Mouse (Mus musculus) kidney, adult 2 months (tissue): ENCODE measurements at regions not wholly inside any gene's neighbourhood (a gene's known extent, or its start where the extent isn't known, plus 50 kb on each side); places are given as distances from the start of the nearest gene placed in this dataset.

Source experiments
- DNase-seq: peaks from one replicate; pipeline ENCODE4 v3.0.0; 2021
- H3K27ac ChIP-seq: fragments of 200-500 bp; 2 replicates; pipeline ENCODE4 v1.5.1; 2012; ENCODE audit warnings: low read depth, low read length, control low read depth, inconsistent platforms; ENCODE audit not compliant: insufficient read depth
- H3K27me3 ChIP-seq: fragments of 200-500 bp; replicated peaks from 2 replicates; pipeline ENCODE4 v1.6.1; 2012; ENCODE audit warnings: mild to moderate bottlenecking, moderate library complexity, low read length, inconsistent platforms; ENCODE audit not compliant: control insufficient read depth, insufficient read depth
- H3K36me3 ChIP-seq: fragments of 200-500 bp; 2 replicates; pipeline ENCODE4 v1.6.1; 2012; ENCODE audit warnings: mild to moderate bottlenecking, moderate library complexity, low read length, inconsistent platforms; ENCODE audit not compliant: control insufficient read depth, insufficient read depth
- H3K4me1 ChIP-seq: fragments of 200-500 bp; 2 replicates; pipeline ENCODE4 v1.6.1; 2011; ENCODE audit warnings: low read length; ENCODE audit not compliant: control insufficient read depth, insufficient read depth
- H3K4me3 ChIP-seq: fragments of 200-500 bp; 2 replicates; pipeline ENCODE4 v1.5.1; 2011; ENCODE audit warnings: mild to moderate bottlenecking, low read depth, low read length, control low read depth; ENCODE audit not compliant: insufficient read depth
- CTCF ChIP-seq: fragments of 200-500 bp; conservative IDR thresholded peaks from 2 replicates; pipeline ENCODE4 v1.5.1; 2011; ENCODE audit warnings: low read depth, mild to moderate bottlenecking, control low read depth, low read length, moderate library complexity, mixed read lengths; ENCODE audit not compliant: insufficient read depth, insufficient read length
- POLR2A ChIP-seq: fragments of 200-500 bp; IDR thresholded peaks from one replicate; pipeline ENCODE4 v1.6.1; 2011; ENCODE audit warnings: low read depth, low read length, control low read depth
- WGBS: fragments of 180-500 bp; shearing (Covaris S2); methylation state at CpG from one replicate; pipeline ENCODE4 v1.1.7; 2018; 5-methylcytosine and 5-hydroxymethylcytosine counted together

GRCm38 (mm10) chr12:110169261-110169660 lies 109.6 kb upstream of the Dio3 start:
- Histone ChIP-seq H3K27me3 (no peaks in the 10 kb centered on the region), H3K4me1 (no peaks in the 10 kb centered on the region), H3K36me3 (no peaks in the 10 kb centered on the region), H3K4me3 (no peak overlapping the region), H3K27ac (no peak overlapping the region)
- TF ChIP-seq CTCF (no peak), POLR2A (no peak)
- no peak for DNase-seq
- 80% methylated on average over 1 of the region's 1 CpGs for WGBS

- Histone ChIP-seq H3K4me3 (no peak overlapping the region), H3K27ac (no peak overlapping the region), H3K36me3 (no peaks in the 10 kb centered on the region), H3K4me1 (no peaks in the 10 kb centered on the region), H3K27me3 (no peaks in the 10 kb centered on the region)
- 90% methylated on average over 8 of the region's 8 CpGs for WGBS
- no peak for TF ChIP-seq POLR2A
- no peak for TF ChIP-seq CTCF
- DNase-seq = no peak
Observed at GRCm38 (mm10) chr12:110170496-110170895, 108.4 kb upstream of the Dio3 start.

- Histone ChIP-seq H3K27me3 (no peaks in the 10 kb centered on the region), H3K27ac (no peak overlapping the region), H3K36me3 (no peaks in the 10 kb centered on the region), H3K4me1 (no peaks in the 10 kb centered on the region), H3K4me3 (no peak overlapping the region)
- DNase-seq = no peak
- TF ChIP-seq CTCF (no peak), POLR2A (no peak)
- WGBS = 64% methylated on average over 2 of the region's 2 CpGs
Observed at GRCm38 (mm10) chr12:110177826-110178225, 101.0 kb upstream of the Dio3 start.

- no peak for TF ChIP-seq CTCF
- TF ChIP-seq POLR2A = no peak
- no peak overlapping the region for H3K27ac ChIP-seq
- no peaks in the 10 kb centered on the region for H3K36me3 ChIP-seq
- H3K4me3 ChIP-seq = no peak overlapping the region
- H3K4me1 ChIP-seq = no peaks in the 10 kb centered on the region
- peaks cover 3% of the 10 kb centered on the region for H3K27me3 ChIP-seq
- DNase-seq = no peak
- WGBS = 79% methylated on average over 6 of the region's 6 CpGs
Observed at GRCm38 (mm10) chr12:110183473-110183872, 95.4 kb upstream of the Dio3 start.

- Histone ChIP-seq H3K36me3 (no peaks in the 10 kb centered on the region), H3K4me3 (no peak overlapping the region), H3K27ac (no peak overlapping the region), H3K27me3 (peaks cover 3% of the 10 kb centered on the region), H3K4me1 (no peaks in the 10 kb centered on the region)
- WGBS = 75% methylated on average over 8 of the region's 9 CpGs
- no peak for DNase-seq
- no peak for TF ChIP-seq POLR2A
- no peak for TF ChIP-seq CTCF
Observed at GRCm38 (mm10) chr12:110185399-110185798, 93.5 kb upstream of the Dio3 start.

- peaks cover 3% of the 10 kb centered on the region for H3K27me3 ChIP-seq
- 69% methylated on average over 3 of the region's 3 CpGs for WGBS
- H3K4me3 ChIP-seq = no peak overlapping the region
- H3K36me3 ChIP-seq = no peaks in the 10 kb centered on the region
- DNase-seq = no peak
- H3K4me1 ChIP-seq = no peaks in the 10 kb centered on the region
- H3K27ac ChIP-seq = no peak overlapping the region
- TF ChIP-seq CTCF = no peak
- no peak for TF ChIP-seq POLR2A
Observed at GRCm38 (mm10) chr12:110186381-110186780, 92.5 kb upstream of the Dio3 start.

- TF ChIP-seq CTCF (no peak), POLR2A (no peak)
Observed at GRCm38 (mm10) chr12:110186911-110187245, 92.0 kb upstream of the Dio3 start.

More at GRCm38 (mm10) chr12:110186911-110187245, 92.0 kb upstream of the Dio3 start:
- 50% methylated on average over 10 of the region's 10 CpGs for WGBS
- H3K36me3 ChIP-seq = no peaks in the 10 kb centered on the region
- DNase-seq = no peak
- H3K4me3 ChIP-seq = no peak overlapping the region
- peaks cover 3% of the 10 kb centered on the region for H3K27me3 ChIP-seq
- H3K4me1 ChIP-seq = no peaks in the 10 kb centered on the region
- no peak overlapping the region for H3K27ac ChIP-seq
